Mouse (Mus musculus) brown adipose tissue, adult 24 weeks (tissue): ENCODE results near the gene Arcn1. TPM values are rescaled to one million over a fixed set of nuclear protein-coding genes. Genes with fewer than 3 reads are reported as not detected.
A peak's percentile ranks its signal among the peaks of the same experiment; 100 is the strongest.

Source experiments
- H3K27ac ChIP-seq: fragments of 200-500 bp; replicated peaks from 2 replicates; pipeline ENCODE4 v1.5.1; 2012; ENCODE audit warnings: low read depth, mild to moderate bottlenecking, low read length
- H3K4me1 ChIP-seq: fragments of 200-500 bp; 2 replicates; pipeline ENCODE4 v1.6.1; 2012; ENCODE audit warnings: low read length, mixed read lengths; ENCODE audit not compliant: control insufficient read depth, insufficient read depth, insufficient read length
- H3K4me3 ChIP-seq: fragments of 200-500 bp; 2 replicates; pipeline ENCODE4 v1.5.1; 2012; ENCODE audit warnings: low read depth, mild to moderate bottlenecking, low read length, moderate library complexity; ENCODE audit not compliant: insufficient read depth
- polyA plus RNA-seq: library from polyadenylated mRNA; stranded (reverse); fragments of >200 nt; gene quantifications from 2 replicates; pipeline ENCODE4 v1.2.4, GENCODE M21; 2012; ENCODE audit not compliant: missing spikeins, insufficient read depth, insufficient read length

Arcn1 gene
- polyA plus RNA-seq, 1 experiment = 96.1 TPM

DNA sequence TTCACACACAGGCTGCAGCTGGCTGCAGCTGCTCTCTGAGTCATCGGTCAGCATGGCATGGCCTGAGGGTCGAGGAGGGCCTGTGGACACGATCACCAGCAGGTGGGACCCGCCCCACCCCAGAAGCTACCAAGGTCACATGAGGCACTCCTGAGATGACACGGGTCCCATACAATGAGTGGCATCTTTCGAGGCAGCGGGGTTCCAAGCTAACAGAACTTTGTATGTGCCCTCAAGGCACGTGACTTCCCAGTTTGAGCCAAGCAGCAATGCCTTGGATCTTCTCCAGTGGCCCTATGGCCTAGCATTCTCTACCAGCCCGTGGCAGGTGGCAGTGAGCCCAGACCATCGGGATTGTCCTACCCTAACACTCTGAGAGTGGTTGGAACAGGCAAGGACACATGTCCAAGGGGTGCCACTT, 49.8 kb downstream of the Arcn1 start:
- no peak overlapping the region for H3K4me3 ChIP-seq
- peaks cover 22% of the 10 kb centered on the region for H3K4me1 ChIP-seq
- H3K27ac ChIP-seq = no peak overlapping the region; the same call in 1 of the 2 replicates

DNA sequence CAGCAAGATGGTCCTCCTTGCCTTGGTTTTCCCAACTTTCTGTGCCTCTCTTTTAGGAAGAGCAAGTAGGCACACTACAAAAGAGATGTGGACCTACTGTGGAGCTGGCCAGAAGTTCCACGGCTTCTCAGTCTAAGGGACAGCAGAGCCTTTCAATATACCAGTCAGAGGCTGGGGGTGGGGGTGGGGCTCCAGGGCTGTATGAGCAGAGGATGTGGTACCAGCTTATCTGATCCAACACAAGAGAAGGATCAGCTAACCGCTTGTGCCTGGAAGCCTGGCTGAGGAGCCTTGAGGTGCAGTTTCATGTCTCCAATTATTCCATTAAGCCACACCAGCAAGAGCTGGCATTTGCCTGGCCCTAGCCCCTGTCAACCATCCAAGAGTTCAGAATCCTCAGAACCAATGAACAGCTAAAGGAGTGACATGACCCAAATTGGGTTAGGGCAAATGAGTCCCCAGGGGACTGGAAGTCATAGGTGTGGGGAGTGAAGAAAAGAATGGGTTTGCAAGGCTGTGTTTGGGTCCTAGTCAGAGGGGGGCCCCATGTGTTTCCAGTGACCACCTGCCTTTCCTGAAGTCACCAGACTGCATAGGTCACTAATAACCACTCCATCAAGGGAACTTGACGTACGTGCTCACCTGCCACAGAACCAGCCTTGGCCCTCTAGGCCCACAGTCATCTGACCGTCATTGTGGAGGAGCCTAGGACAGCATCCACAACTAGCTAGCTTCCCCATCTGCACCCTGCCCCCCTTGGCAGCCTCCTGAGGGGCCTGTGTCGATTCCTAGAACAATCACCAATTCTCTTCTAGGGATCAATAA, 50.4 kb downstream of the Arcn1 start:
- Histone ChIP-seq H3K4me3 (no peak overlapping the region), H3K27ac (no peak overlapping the region), H3K4me1 (peaks cover 21% of the 10 kb centered on the region)

- Histone ChIP-seq H3K27ac (no peak overlapping the region), H3K4me1 (peaks cover 13% of the 10 kb centered on the region), H3K4me3 (no peak overlapping the region)
Observed at GRCm38 (mm10) chr9:44715705-44716362, 51.8 kb downstream of the Arcn1 start.

- H3K4me1 ChIP-seq = peaks cover 10% of the 10 kb centered on the region
- no peak overlapping the region for H3K4me3 ChIP-seq
Observed at GRCm38 (mm10) chr9:44715109-44715508, 52.5 kb downstream of the Arcn1 start.

DNA sequence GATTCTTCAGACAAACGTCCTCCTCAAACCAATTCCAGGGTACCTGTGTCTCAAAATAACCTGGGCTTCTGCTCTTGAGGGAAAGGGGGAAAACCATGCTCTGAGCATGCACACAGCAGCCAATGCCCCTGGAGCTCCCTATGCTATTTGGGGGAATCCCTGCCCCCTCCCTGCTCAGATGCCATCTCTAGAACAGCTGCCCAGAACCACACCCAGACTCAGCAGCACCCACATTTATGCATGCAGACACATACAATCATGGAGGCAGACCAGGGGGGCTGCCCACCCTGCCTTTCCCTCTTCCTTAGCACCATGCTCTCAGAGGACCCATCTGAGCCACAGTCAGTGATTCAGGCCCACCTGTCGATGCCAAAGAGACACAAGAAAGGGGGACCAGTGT, 54.1 kb downstream of the Arcn1 start:
- no peak overlapping the region for H3K4me3 ChIP-seq
- peaks cover 9% of the 10 kb centered on the region for H3K4me1 ChIP-seq
- H3K27ac ChIP-seq = no peak overlapping the region

More at GRCm38 (mm10) chr9:44715109-44715508, 52.5 kb downstream of the Arcn1 start:
- no peak overlapping the region for H3K27ac ChIP-seq

DNA sequence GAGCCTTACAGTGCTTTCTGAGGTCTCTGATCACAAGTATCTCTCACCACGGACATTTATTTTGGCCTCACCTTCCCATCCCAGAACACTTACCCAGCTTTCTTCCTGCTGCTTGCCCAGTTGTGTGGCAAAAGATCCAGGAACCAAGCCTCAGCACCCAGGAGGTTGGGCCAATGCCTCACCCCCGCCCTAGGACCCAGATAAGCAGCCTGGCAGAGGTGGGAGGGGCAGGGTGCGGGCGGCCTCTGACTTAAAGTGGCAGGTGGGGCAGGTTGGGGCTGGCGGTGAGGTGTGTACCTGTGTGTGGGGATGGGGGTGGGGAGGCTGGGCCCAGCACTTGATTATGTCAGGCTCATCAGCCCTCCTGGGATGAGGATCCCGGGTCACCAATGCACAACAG, 54.6 kb downstream of the Arcn1 start:
- H3K27ac ChIP-seq = no peak overlapping the region
- H3K4me3 ChIP-seq = no peak overlapping the region
- H3K4me1 ChIP-seq = peaks cover 6% of the 10 kb centered on the region

GRCm38 (mm10) chr9:44711602-44712001, 56.0 kb downstream of the Arcn1 start:
- Histone ChIP-seq H3K4me3 (no peak overlapping the region), H3K27ac (no peak overlapping the region), H3K4me1 (no peaks in the 10 kb centered on the region)

DNA sequence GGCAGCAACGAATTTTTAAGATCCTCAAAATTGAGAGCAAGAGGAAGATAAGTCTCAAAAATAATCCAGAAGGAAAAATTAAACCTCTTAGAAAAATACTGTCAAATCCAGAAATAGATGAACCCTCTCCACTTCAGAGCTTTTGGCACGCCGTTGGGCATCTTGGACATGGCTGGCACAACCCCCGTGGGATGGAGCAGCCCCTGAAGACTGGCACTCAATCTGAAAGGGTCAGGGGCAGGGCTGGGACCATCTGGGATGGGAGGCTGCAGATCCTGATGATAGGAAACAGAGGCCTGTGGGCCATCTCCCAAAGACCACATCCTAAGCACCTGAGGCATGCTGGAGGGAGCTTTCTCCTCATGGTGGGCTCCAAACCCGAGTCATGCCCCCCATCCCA, 57.4 kb downstream of the Arcn1 start:
- H3K27ac ChIP-seq = no peak overlapping the region
- H3K4me1 ChIP-seq = no peaks in the 10 kb centered on the region
- no peak overlapping the region for H3K4me3 ChIP-seq

- no peaks in the 10 kb centered on the region for H3K4me1 ChIP-seq
- H3K4me3 ChIP-seq = no peak overlapping the region
- H3K27ac ChIP-seq = no peak overlapping the region
Observed at GRCm38 (mm10) chr9:44709600-44709999, 58.0 kb downstream of the Arcn1 start.

DNA sequence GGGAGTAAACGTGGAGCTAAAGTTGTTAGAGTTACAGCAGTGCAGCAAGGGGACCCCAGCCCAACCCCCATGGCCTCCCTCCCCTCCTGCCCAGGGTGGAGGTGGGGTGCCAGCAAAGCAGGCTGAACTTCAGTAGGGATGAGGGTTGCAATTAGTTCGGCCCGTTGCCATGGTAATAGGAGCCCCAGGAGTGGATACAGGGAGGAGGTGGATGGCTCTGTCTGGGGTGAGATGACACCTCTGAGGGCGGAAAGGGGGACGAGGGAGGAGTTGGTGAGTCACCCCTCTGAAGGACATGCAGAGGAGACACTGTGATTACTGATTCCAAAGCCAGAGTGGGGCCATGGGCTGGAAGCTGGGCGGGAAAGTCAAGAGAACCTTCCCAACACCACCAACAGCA, 58.7 kb downstream of the Arcn1 start:
- no peak overlapping the region for H3K4me3 ChIP-seq
- H3K4me1 ChIP-seq = no peaks in the 10 kb centered on the region
- H3K27ac ChIP-seq = no peak overlapping the region

- Histone ChIP-seq H3K4me3 (peak overlapping the region; percentile 32), H3K4me1 (no peaks in the 10 kb centered on the region), H3K27ac (no peak overlapping the region)
Observed at GRCm38 (mm10) chr9:44708429-44708765, 59.2 kb downstream of the Arcn1 start.

DNA sequence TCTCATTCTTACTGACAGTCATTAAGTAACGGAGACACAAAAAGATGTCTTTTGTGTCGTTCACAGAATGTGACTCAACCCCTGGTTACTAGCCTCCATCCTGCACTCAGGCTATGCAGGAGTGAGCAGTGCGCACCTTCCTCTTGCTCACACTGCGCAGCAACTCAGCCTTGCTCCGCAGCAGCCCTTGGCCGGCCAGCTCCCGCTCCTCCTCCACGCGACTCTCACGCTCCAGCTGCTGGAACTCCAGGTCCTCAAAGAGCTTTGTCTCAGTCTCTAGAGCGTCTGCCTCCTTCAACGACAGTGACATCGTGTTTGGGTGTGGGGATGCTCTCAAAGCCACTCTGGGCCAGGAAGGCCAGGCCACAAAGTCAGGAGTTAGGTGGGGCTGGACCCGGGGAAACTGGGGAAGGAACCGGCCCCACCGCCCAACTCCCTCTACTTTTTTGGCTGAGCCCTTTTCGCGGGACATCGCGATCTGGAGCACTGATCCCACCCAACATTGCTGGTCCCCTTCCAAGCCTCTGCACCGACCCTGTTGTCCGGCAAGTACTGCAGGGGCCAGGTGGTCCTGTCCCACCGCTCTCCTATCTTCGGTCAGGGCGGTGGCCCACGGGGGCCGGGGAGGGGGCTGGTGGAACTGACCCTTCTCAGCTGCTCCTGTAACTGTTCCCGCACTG, 59.8 kb downstream of the Arcn1 start:
- H3K4me1 ChIP-seq = no peaks in the 10 kb centered on the region
- H3K27ac ChIP-seq = no peak overlapping the region
- H3K4me3 ChIP-seq = no peak overlapping the region

DNA sequence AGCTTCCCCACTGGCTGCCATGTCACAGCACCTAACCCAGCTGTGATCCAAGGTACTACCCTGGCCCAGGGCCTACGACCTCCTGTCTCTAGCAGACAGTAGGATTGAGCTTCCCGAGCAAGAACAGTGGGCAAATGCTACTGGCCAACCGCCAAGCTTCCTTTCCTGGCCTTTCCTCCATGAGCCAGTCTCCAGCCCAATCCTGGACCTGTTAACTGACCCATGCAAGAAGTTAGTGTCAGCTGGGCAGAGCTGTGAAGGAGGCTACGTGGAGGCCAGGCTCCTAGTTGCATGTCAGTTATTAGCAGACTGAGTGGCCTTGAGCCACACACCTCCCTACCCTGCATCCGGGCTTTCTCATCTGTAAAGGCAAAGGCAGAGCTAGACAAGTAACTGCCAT, 67.9 kb downstream of the Arcn1 start:
- H3K4me3 ChIP-seq = no peak overlapping the region
- H3K4me1 ChIP-seq = no peaks in the 10 kb centered on the region
- no peak overlapping the region for H3K27ac ChIP-seq

DNA sequence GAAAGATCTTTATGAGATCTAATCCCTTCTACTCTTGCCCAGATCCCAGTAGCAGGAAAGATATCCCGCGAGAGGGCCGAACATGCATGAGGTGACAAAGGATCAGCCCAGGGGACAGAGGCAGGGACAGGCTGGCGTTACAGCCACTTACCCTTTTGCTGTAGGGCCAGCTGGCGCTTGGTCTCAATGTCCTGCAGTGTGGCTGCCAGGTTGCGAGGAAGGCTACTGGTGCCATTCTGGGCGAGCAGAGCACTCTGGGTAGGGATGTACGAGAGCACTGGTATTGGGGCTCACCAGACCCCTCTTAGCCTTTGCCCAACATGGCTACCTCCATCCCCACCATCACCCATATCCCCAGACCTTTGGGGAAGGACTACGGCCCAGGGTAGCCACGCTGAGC, 68.4 kb downstream of the Arcn1 start:
- H3K4me3 ChIP-seq = no peak overlapping the region
- H3K4me1 ChIP-seq = no peaks in the 10 kb centered on the region
- no peak overlapping the region for H3K27ac ChIP-seq

GRCm38 (mm10) chr9:44697866-44698265, 69.8 kb downstream of the Arcn1 start:
- Histone ChIP-seq H3K4me1 (no peaks in the 10 kb centered on the region), H3K27ac (no peak overlapping the region), H3K4me3 (no peak overlapping the region)
